Mouse (Mus musculus) bone marrow macrophage, adult 2 months (primary cell): ENCODE data around the gene Mrpl4.

ENCODE experiments used
- CTCF ChIP-seq: IDR thresholded peaks from 2 replicates; pipeline ENCODE4 v1.5.1; 2012; ENCODE audit warnings: low read depth, mild to moderate bottlenecking, low read length, moderate library complexity
- POLR2A ChIP-seq: IDR thresholded peaks from 2 replicates; pipeline ENCODE4 v1.6.1; 2012; ENCODE audit warnings: mild to moderate bottlenecking, low read depth, low read length, borderline replicate concordance

DNA sequence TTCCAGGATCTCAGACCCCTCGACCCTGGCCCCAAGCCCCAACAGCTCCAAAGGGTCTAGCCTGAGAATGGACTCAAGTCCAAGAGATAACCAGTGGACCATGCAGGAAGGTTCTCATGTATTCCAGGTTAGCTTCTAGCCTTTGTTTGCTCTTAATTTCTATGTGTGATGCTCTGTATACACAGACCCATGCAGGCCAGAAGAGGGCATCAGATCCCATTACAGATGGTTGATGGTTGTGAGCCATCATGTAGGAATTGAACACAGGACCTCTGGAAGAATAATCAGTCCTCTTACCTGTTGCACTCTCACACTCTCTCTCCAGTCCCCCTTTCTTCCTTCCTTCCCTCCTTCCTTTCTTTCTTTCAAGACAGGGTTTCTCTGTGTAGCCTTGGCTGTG lies 9.8 kb downstream of the Mrpl4 start:
- TF ChIP-seq CTCF (no peak), POLR2A (0 out of 2 replicates have a peak, but pooled peaks have one; percentile 21)
